Mouse (Mus musculus): ENCODE measurements around the gene Aldoc.
"Not testable (repeated sequence)": the region's sequence is repeated elsewhere in the genome, so short reads cannot be mapped to it uniquely, and the experiment has no call there.

- TF ChIP-seq EP300, CTCF (IDR thresholded peaks at IDR 0.05; ENCODE audit: low read depth): not testable (repeated sequence)
Observed at GRCm38 (mm10) chr11:78276169-78276568, 46.6 kb upstream of the Aldoc start.

All from heart, postnatal 0 days (tissue).